Mouse (Mus musculus): Measurements from ENCODE around the gene Rplp2. TPM values are rescaled to one million over a fixed set of nuclear protein-coding genes. Genes with fewer than 3 reads are reported as not detected.

Rplp2 gene
- polyA plus RNA-seq, 1 experiment from 2014 or later, result 766 TPM

DNA sequence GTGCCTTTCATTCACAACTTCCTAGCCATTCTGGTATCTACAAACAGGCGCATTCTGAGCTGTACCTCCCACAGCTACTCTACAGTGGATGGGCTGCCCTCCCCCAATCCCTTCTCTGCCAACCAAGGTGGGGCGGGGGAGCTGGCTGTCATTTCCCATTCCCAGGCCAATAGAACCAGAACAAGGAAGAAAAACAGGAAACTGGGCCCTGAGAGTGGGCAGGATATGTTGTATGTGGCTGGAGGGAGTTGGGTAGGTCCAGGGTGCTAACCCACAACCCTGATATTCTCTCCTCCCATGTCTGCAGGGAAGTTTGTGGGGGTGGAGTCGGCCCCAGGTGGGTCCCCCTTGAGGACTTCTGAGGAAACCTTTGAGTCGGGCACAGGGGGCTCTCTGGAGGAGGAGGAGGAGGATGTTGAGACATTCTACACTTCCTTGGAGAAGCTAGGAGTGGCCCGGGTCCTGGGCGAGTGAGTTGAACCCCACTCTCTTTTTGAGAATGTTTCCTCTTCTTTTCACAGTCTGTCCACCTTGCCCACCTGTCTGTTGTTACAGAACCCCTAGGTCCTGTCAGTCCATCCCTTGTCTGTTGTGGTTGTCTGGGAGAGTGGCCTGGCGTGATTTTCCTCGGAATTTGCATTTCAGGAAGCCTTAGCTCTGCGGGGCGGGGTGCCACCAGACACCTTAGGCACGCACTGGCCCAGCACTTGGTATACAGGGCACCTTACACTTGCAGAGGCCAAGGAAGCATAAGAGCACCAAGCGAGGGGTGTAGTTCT, 16.8 kb downstream of the Rplp2 start:
- 39% methylated on average over 12 of the region's 12 CpGs for WGBS (ENCODE audit: missing documents)
- Histone ChIP-seq H3K4me3 (ENCODE audit: inconsistent target) (no peak overlapping the region), H3K36me3 (ENCODE audit: inconsistent target) (peaks cover 3% of the 10 kb centered on the region; the same call in 1 of the 2 replicates), H3K27ac (no peak overlapping the region), H3K79me2 (ENCODE audit: inconsistent target) (peaks cover 23% of the 10 kb centered on the region)

DNA sequence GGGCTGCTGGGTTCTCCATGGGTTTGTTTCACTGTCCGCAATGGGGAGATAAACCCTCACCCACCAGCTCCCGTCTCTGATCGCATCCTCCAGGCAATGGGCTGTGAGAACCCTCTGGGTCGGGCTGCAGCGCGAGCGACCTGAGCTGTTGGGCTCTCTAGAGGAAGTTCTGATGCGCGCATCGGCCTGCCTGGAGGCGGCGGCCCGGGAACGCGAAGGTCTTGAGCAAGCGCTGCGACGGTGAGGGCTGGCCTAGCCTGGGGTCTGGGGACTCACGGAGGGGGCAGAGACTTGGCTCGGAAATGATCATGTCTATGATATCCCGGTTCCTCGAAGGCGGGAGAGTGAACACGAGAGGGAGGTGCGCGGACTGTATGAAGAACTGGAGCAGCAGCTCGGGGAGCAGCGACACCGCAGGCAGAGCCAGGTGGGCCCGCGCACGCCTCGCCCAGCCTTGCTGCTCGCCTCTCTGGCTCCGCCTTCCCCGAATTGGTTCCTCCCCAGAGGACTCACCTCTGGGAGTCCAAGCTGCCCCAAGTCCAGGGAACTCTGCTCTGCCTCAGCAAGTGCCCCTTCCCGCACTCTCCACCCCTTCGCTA, 17.5 kb downstream of the Rplp2 start:
- no peak overlapping the region for H3K4me3 ChIP-seq (ENCODE audit: inconsistent target)
- WGBS (ENCODE audit: missing documents), result 28% methylated on average over 38 of the region's 38 CpGs
- H3K79me2 ChIP-seq (ENCODE audit: inconsistent target), result peaks cover 30% of the 10 kb centered on the region
- no peak overlapping the region for H3K27ac ChIP-seq
- H3K36me3 ChIP-seq (ENCODE audit: inconsistent target), result no peaks in the 10 kb centered on the region; the same call in 1 of the 2 replicates

DNA sequence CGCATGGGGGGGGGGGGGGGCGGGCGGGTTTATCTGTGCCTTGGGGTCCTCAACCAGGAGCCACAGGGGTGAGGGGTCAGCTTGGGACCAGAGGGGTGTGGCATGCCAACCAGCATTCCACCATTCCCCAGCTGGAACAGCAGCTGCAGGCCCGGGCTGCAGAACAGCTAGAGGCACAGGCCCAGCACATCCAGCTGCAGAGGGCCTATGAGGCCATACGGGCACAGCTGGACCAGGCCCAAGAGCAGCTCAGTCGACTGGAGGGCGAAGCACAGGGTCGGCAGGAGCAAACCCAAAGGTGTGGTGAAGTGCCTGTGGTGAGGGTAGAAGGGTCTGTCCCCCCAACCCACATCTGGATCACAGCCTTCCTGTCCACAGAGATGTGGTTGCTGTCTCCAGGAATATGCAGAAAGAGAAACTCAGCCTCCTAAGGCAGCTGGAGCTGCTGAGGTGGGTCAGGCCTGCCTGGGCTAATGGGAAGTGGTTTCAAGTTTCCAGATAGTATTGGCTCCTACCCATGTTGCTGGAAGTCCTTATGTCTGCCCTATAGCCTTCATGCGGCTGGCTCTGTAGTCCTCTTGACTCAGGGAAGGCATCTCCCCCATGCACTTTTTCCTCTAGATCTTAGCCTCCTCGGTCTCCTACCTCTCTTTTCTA, 18.3 kb downstream of the Rplp2 start:
- Histone ChIP-seq H3K4me3 (ENCODE audit: inconsistent target) (peak overlapping the region; percentile 2; the same call in 1 of the 2 replicates), H3K27ac (peak overlapping the region; percentile 78), H3K79me2 (ENCODE audit: inconsistent target) (peaks cover 38% of the 10 kb centered on the region), H3K36me3 (ENCODE audit: inconsistent target) (peaks cover 6% of the 10 kb centered on the region; the same call in 1 of the 2 replicates)
- WGBS (ENCODE audit: missing documents), result 57% methylated on average over 9 of the region's 10 CpGs

DNA sequence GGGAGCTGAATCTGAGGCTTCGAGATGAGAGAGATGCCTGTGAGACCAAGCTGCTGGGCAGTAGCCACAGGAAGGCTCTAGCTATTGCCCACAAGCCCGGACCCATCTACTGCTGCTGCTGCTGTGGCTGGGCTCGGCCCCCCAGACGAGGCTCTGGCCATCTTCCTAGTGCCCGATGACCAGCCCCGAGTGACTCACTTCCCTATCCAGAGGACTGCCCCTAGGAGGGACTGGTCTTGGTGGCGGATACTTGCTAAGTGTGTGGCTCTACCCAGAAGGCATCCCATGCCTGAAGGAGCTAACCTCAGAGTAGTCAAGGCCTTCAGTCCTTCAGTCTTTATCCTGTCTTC, 18.9 kb downstream of the Rplp2 start:
- 31% methylated on average over 6 of the region's 7 CpGs for WGBS (ENCODE audit: missing documents)

DNA sequence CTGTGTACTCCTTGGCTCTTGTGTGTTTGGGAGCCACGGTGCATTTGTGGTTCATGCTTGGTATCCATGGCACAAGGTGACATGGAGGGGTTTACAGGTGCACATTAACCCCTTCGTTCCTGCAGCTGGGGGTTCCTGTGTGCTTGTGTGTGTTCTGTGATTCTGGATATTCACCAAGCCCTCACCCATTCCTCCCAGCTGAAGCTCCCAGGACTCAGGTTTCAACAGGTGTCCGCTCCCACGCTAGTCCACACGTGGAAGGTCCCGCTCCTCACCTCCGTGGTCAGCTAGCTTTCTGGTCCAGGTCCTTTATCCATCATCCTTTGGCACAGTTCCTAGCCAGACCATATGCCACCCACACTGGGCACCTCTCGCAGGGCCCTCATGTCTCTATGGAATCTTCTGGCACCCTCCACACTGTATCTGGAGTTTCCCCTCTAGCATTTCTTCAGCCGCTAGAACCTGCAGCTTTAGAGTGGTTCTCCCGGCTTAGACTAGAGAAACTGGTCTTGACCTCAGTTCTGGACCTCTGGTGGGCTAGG, 19.5 kb downstream of the Rplp2 start:
- H3K4me3 ChIP-seq (ENCODE audit: inconsistent target), result no peak overlapping the region; the same call in 1 of the 2 replicates
- WGBS (ENCODE audit: missing documents), result 76% methylated on average over 10 of the region's 10 CpGs
- peak overlapping the region; percentile 78 for H3K27ac ChIP-seq
- peaks cover 12% of the 10 kb centered on the region; the same call in 1 of the 2 replicates for H3K36me3 ChIP-seq (ENCODE audit: inconsistent target)
- H3K79me2 ChIP-seq (ENCODE audit: inconsistent target), result peaks cover 40% of the 10 kb centered on the region

More for the DNA sequence above, 18.9 kb downstream of the Rplp2 start:
- H3K79me2 ChIP-seq (ENCODE audit: inconsistent target), result peaks cover 40% of the 10 kb centered on the region
- H3K27ac ChIP-seq, result peak overlapping the region; percentile 78
- peaks cover 9% of the 10 kb centered on the region; the same call in 1 of the 2 replicates for H3K36me3 ChIP-seq (ENCODE audit: inconsistent target)
- H3K4me3 ChIP-seq (ENCODE audit: inconsistent target), result peak overlapping the region; percentile 2; the same call in 1 of the 2 replicates

DNA sequence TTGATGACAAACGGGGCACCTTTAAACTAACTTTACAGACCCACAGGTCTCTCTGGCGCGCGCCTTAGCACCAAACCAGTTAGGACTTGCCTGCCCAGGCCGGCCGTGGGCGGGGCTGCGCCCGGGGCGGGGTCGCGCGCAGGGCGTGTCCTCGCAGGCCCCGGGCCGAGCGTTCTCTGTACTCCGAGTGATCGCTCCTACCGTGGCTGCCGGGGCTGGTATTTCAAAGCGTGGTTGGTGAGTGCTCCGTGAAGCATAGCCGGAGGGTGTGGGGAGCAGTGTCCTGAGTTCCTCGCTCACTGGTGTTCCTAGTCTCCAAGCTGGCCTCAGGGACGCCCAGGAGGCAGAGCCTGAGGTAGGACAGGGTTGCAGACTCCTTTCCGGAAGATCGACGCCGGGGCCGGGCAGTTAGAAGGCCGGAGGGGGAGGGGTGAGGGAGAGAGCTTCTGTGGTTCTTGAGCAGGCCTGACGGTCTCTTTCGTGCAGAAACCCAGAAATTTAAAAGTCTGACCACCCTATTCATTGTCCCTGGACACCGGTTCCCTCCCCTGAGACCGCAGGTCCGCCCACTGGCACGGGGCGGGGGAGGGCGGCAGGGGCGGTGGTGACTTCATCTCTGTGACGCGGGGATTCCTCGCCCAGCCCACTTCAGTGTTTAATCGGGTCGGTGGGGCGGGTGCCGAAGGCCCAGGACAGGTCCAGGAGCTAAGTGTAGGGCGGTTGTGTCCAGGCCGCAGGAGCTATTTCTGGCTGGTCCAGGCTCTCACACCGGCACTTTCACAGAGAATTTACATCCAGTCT, 20.3 kb downstream of the Rplp2 start, which contains the start of gene Cd151:
Cd151 (plus strand) TSS at position 163 of the 801 bp plus-strand sequence.
- Histone ChIP-seq H3K79me2 (ENCODE audit: inconsistent target) (peaks cover 38% of the 10 kb centered on the region), H3K36me3 (ENCODE audit: inconsistent target) (peaks cover 16% of the 10 kb centered on the region; the same call in 1 of the 2 replicates), H3K27ac (peak within 1 kb of the TSS; percentile 82), H3K4me3 (ENCODE audit: inconsistent target) (peak within 1 kb of the TSS; percentile 92)
- 1% methylated on average over 46 of the region's 52 CpGs for WGBS (ENCODE audit: missing documents)

DNA sequence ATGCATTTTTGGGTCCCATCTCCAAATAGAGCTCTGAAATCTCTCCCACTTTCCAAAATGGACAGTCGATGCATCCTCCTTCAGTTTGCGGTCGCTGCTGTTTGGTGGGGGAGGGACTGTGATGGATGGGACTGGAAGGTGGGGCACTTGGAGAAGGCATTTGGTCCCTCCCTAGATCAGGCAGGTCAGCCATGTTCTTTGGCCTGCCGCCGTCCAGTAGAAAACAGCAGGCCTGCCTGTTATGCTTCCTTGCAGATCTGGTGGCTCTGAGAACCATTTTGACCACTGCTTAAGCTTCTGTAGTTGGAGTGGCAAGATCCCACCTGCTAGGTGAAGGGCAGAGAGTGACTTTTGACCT, 21.0 kb downstream of the Rplp2 start:
- H3K36me3 ChIP-seq (ENCODE audit: inconsistent target), result peaks cover 17% of the 10 kb centered on the region; the same call in 1 of the 2 replicates
- peaks cover 44% of the 10 kb centered on the region for H3K79me2 ChIP-seq (ENCODE audit: inconsistent target)
- H3K27ac ChIP-seq, result peak overlapping the region; percentile 82
- peak overlapping the region; percentile 92 for H3K4me3 ChIP-seq (ENCODE audit: inconsistent target)
- WGBS (ENCODE audit: missing documents), result 36% methylated on average over 5 of the region's 5 CpGs

DNA sequence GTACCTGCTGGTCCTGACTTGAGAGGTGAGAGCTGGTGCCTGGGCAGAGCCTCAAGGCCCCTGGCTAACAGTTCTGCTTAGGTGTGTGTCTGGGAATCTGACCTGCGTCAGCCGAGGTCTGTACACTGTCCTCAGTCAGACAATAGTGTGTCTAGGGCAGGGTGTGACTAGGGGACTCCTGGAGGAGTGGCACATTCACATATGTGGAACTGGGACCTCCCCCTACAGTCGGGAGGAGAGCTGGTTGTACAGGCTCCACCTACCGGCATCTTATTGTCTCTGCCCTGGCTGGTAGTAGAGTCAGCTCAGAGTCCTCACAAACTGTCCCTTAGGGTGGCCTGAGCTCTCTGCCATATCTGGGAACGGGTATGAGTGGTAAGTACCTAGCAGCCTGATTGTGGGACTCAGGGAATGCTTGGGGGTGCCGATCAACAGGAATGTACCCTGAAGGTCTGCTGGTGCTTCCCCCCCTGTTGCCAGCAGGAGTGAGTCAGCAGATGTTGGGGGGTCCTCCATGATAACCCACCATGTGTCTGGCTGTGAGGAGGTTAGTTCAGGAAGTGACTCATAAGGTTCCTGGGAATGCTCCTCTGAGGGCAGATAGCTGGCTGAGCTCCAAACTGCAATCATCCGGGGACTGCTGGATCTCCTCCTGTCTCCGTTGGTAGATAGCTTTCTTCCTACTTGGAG, 21.5 kb downstream of the Rplp2 start:
- Histone ChIP-seq H3K36me3 (ENCODE audit: inconsistent target) (peaks cover 17% of the 10 kb centered on the region; the same call in 1 of the 2 replicates), H3K4me3 (ENCODE audit: inconsistent target) (peak overlapping the region; percentile 92), H3K27ac (peak overlapping the region; percentile 82), H3K79me2 (ENCODE audit: inconsistent target) (peaks cover 50% of the 10 kb centered on the region)
- WGBS (ENCODE audit: missing documents), result 4% methylated on average over 8 of the region's 8 CpGs

DNA sequence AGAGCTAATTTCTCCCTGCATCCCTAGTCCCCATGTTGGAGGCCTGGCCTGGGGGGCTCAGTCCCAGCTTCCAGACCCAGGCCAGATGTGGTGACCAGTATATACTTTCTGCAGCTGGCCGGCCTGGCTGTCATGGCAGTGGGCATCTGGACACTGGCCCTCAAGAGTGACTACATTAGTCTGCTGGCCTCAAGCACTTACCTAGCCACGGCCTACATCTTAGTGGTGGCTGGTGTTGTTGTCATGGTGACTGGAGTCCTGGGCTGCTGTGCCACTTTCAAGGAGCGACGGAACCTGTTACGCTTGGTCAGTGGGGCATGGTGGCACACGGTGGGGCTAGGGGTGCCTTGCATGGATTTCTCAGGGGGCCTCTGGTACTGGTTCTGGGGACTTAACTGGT, 22.2 kb downstream of the Rplp2 start:
- H3K4me3 ChIP-seq (ENCODE audit: inconsistent target), result peak overlapping the region; percentile 92
- WGBS (ENCODE audit: missing documents), result 97% methylated on average over 6 of the region's 6 CpGs
- H3K27ac ChIP-seq, result peak overlapping the region; percentile 82
- H3K79me2 ChIP-seq (ENCODE audit: inconsistent target), result peaks cover 56% of the 10 kb centered on the region
- peaks cover 17% of the 10 kb centered on the region; the same call in 1 of the 2 replicates for H3K36me3 ChIP-seq (ENCODE audit: inconsistent target)

DNA sequence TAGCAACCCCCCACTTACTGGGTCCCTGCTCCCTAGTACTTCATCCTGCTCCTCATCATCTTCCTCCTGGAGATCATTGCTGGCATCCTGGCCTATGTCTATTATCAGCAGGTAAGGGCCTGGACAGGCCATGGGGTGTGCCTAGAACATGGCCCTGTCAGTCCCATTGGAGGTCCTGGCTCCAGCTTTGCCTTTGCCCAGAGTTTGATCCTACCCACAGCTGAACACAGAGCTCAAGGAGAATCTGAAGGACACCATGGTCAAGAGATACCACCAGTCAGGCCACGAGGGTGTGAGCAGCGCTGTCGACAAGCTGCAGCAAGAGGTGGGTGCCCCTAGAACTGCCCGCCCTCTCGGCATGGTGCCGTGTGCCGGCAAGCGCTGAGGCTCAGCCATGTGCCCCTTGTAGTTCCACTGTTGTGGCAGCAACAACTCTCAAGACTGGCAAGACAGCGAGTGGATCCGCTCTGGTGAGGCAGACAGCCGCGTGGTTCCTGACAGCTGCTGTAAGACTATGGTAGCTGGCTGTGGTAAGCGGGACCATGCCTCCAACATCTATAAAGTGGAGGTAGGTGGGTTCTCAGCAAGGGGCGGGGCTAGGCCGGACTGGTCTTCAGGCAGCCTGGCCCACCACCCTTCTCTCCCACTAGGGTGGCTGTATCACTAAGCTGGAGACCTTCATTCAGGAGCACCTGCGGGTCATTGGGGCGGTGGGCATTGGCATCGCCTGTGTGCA, 22.9 kb downstream of the Rplp2 start:
- peaks cover 17% of the 10 kb centered on the region; the same call in 1 of the 2 replicates for H3K36me3 ChIP-seq (ENCODE audit: inconsistent target)
- WGBS (ENCODE audit: missing documents), result 94% methylated on average over 17 of the region's 18 CpGs
- no peak overlapping the region for H3K4me3 ChIP-seq (ENCODE audit: inconsistent target)
- H3K79me2 ChIP-seq (ENCODE audit: inconsistent target), result peaks cover 62% of the 10 kb centered on the region
- H3K27ac ChIP-seq, result no peak overlapping the region; the same call in 1 of the 2 replicates

DNA sequence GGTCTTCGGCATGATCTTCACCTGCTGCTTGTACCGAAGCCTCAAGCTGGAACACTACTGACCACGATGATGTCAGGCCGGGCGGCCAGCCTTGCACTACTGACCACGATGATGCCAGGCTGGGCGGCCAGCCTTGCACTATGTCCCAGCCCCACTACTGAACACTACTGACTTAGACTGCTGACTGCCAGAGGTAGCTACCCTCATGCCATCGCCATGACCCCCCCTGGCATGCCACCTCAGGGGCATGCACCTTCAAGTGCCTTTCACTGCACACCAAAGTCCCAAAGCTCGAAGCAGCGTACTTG, 23.4 kb downstream of the Rplp2 start:
- Histone ChIP-seq H3K27ac (no peak overlapping the region), H3K4me3 (ENCODE audit: inconsistent target) (no peak overlapping the region), H3K79me2 (ENCODE audit: inconsistent target) (peaks cover 62% of the 10 kb centered on the region), H3K36me3 (ENCODE audit: inconsistent target) (peaks cover 17% of the 10 kb centered on the region; the same call in 1 of the 2 replicates)
- 89% methylated on average over 8 of the region's 10 CpGs for WGBS (ENCODE audit: missing documents)

DNA sequence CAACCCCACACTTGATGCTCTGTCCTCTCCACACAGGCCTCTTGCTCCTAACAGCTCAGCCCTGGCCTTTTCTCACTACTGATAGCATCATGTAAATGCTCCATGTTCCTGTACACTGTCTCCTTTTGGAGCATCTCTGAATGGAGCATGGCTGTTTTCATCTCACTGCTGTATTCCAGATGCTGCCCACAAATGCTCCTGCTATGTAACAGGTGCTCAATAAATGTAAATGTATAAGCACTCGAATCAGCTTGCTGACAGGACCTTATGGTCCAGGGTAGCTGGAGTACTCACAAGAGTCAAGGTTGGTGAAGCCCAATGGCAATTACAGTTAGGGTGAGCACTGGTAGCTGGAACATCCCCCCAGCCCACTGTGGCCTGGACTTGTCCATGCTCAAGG, 24.1 kb downstream of the Rplp2 start:
- H3K36me3 ChIP-seq (ENCODE audit: inconsistent target), result peaks cover 17% of the 10 kb centered on the region; the same call in 1 of the 2 replicates
- peaks cover 63% of the 10 kb centered on the region for H3K79me2 ChIP-seq (ENCODE audit: inconsistent target)
- no peak overlapping the region for H3K4me3 ChIP-seq (ENCODE audit: inconsistent target)
- no peak overlapping the region for H3K27ac ChIP-seq
- 100% methylated on average over 1 of the region's 1 CpGs for WGBS (ENCODE audit: missing documents)

DNA sequence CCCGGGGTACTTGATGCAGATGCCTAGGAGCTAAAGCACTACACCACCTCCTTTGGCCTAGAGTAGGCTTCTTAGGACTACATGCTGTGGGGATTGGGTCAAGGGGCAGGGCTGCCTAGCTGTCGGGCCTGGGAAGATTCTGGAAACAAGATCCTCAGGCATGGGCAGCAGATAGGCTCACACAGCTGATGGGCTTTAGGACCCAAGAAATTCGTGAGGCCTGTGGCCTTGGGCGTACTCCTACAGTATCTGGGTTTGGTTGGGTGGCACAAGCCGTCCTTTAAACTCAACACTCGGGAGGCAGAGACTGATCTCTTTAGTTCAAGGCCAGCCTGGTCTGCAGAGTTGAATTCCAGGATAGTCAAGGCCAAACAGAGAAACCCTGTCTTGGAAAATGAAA, 25.1 kb downstream of the Rplp2 start:
- WGBS (ENCODE audit: missing documents), result 89% methylated on average over 6 of the region's 6 CpGs
- H3K27ac ChIP-seq, result no peak overlapping the region
- H3K4me3 ChIP-seq (ENCODE audit: inconsistent target), result no peak overlapping the region
- H3K79me2 ChIP-seq (ENCODE audit: inconsistent target), result peaks cover 73% of the 10 kb centered on the region
- peaks cover 17% of the 10 kb centered on the region; the same call in 1 of the 2 replicates for H3K36me3 ChIP-seq (ENCODE audit: inconsistent target)

Data from macrophage (primary cell).